Mouse (Mus musculus) megakaryocyte, embryonic 14.5 days (primary cell): ENCODE data around the gene Phldb1.

ENCODE experiments used
- FLI1 ChIP-seq: IDR thresholded peaks from 2 replicates; pipeline ENCODE4 v1.6.1; 2012; ENCODE audit warnings: low read length, inconsistent platforms, mixed read lengths
- GATA1 ChIP-seq: IDR thresholded peaks from 3 replicates; pipeline ENCODE4 v1.6.1; 2012; ENCODE audit warnings: mixed read lengths, low read length, inconsistent platforms, borderline replicate concordance

DNA sequence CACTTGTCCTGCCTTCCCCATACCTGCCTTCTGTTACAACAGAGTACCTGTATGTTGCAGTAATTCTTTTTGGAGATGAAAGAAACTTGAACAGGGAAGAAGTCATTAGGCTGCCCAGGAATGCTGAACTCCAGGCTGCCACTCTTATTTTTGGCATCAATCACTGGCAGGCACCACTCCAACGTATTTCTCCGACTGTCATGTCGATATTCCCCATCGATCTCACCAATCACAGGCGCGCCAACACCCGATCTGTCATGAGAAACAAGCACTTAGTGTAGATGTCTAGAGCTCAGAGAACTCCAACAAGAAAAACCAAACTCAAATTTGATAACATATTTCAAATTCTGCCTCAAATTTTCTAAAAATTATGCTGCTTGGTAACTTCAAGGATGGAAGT lies 10.4 kb upstream of the Phldb1 start:
- TF ChIP-seq FLI1 (no peak), GATA1 (no peak)
